Mouse (Mus musculus) cerebellum, adult 9-11 months (tissue): ENCODE data around the gene Wsb2.
"Not testable (repeated sequence)": the region's sequence is repeated elsewhere in the genome, so short reads cannot be mapped to it uniquely, and the experiment has no call there.

Experiments used
- DNase-seq: peaks from one replicate; pipeline ENCODE4 v3.0.0; 2022

The Wsb2 gene

GRCm38 (mm10) chr5:117357129-117357477, at the start of gene Wsb2:
Gene Wsb2, plus strand, starts transcription at chr5:117357304.
- peak; percentile 82 for DNase-seq

- peak; percentile 44 for DNase-seq
These were observed 49.4 kb upstream of the Wsb2 start for GRCm38 (mm10) chr5:117307699-117308098.

DNA sequence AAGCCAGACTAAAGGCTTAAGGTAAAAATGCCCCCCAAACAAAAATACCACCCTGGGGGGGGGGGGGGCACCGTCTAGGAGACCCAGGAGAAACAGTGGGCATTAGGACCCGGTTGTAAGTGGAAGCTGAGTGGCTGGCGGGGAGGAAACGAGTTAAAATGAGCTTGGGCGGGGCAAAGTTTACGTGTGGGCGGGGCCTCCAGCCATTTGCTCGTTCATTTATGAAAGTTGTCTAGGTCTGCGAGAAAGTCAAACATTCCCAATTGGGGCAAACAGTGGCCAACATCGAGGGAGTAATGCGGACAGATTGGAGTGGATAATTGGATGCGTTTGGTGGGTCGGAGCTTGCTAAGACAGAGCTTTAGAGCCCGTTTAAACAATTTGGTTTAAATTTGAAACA, 43.7 kb upstream of the Wsb2 start:
- no peak for DNase-seq

DNA sequence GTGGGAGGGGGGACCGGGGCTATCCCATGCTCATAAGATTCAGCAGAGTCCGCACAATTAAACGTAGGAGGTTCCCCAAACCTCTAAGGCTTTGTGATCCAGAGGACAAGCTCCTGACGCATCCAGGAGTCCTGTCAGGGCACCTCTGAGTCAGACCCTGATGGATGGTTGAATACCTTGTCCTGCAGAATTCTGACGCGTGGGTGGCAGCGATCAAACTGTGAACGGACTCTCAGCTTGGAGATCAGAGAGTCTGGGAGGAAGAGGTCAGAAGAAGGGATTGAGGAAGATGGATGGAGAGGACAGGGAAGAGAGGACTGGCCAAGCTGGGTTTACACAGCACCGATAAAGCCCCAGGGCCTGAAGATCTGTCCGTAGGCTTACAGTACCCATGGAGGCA, 43.2 kb upstream of the Wsb2 start:
- no peak for DNase-seq

DNA sequence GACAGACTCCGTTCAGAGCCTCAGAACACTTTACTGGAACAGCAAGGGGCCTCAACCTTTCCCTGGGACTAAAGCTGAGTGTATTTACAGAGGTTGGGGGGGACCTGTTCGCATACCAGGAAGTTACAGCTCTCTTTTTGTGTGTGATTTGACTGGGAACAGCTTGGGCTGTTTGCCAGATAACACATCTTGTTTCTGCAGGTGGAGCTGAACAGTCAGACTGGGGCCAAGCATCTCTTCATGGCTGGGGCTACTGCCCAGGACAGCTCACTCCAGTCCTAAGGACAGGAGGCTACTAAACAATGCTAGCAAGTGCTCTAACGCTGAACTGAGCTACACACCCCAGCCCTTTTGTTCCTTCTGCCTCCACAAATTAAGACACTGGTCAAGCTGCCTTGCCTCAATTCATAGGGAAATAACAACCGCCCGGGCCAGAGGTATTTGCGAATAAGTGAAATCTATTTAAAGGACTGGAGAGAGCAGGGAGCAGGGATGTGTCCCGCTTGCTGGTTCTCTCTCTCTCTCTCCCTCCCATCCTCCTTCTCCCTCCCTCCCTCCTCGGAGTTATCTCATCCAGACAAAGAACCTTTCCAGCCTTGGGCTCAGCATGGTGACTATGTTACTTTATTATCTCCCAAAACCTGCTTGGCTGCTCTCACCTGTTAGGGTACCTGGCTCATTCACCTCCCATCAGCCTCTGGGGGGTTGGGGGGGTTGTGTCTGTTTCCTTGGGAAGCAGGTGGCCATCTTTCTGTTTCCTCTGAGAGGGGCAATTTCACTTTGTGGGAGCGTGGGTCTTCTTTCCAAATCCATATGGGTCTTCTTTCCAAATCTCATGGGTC, 42.3 kb upstream of the Wsb2 start:
- DNase-seq, result no peak

- peak; percentile 50 for DNase-seq
These were observed 38.1 kb upstream of the Wsb2 start, which contains the start of gene Vsig10 for GRCm38 (mm10) chr5:117318741-117319629. Gene Vsig10, plus strand, starts transcription at chr5:117319083.

GRCm38 (mm10) chr5:117323751-117324150, 33.4 kb upstream of the Wsb2 start:
- no peak for DNase-seq

DNA sequence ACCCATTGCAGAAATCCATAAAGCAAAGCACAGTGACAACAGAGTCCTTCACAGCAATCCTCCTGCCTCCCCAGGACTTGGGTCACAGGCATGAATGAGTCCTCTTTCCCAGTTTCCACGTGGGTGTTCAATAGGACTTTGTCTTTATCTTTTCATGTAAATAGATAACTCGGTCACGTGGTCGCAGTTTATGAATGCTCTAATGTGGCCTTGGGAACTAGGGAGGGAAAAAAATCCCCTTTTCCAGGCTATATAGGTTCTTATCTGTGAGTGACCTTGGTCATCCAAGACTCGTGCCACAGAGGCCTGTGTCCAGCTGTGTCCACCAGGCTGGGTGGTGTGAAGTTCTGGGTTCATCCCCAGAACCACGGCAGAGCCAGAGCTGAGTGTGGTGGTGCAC, 30.7 kb upstream of the Wsb2 start:
- DNase-seq, result no peak

GRCm38 (mm10) chr5:117330457-117330856, 26.6 kb upstream of the Wsb2 start:
- no peak for DNase-seq

- no peak for DNase-seq
These were observed 19.1 kb upstream of the Wsb2 start for GRCm38 (mm10) chr5:117337999-117338398.

DNA sequence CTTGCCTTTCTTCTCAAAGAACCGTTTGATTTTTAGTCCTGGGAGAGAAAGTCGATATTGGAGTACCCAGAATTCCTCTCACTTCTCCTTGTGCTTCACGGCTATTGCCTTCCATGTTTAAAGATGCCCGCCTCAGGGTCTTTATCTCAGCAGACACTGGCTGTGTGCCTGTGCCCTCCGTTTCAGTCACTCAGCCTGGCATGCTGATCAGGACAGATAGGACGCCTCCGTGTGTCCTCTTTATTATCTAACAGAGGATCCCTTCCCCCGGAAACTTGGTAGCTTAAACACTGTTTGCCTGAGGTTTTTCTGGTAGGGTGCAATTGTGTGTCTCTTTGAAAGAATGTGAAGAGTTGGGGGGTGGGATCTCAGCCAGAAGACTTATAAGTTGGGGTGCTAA, 18.6 kb upstream of the Wsb2 start:
- DNase-seq, result no peak

DNA sequence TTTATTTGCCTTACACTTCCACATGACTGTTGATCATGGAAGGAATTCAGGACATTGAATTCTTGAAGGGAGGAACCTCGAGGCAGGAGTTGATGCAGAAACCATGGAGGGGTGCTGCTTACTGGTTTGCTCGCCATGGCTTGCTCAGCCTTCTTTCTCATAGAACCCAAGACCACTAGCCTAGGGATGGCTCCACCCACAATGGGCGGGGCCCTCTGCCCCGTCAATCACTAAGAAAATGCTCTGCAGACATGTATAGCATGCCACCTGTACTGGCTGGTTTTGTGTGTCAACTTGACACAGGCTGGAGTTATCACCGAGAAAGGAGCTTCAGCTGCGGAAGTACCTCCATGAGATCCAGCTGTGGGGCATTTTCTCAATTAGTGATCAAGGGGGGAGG, 17.0 kb upstream of the Wsb2 start:
- no peak for DNase-seq

GRCm38 (mm10) chr5:117341896-117342295, 15.2 kb upstream of the Wsb2 start:
- no peak for DNase-seq

- DNase-seq, result not testable (repeated sequence)
These were observed 12.6 kb upstream of the Wsb2 start for GRCm38 (mm10) chr5:117344496-117344895.

DNA sequence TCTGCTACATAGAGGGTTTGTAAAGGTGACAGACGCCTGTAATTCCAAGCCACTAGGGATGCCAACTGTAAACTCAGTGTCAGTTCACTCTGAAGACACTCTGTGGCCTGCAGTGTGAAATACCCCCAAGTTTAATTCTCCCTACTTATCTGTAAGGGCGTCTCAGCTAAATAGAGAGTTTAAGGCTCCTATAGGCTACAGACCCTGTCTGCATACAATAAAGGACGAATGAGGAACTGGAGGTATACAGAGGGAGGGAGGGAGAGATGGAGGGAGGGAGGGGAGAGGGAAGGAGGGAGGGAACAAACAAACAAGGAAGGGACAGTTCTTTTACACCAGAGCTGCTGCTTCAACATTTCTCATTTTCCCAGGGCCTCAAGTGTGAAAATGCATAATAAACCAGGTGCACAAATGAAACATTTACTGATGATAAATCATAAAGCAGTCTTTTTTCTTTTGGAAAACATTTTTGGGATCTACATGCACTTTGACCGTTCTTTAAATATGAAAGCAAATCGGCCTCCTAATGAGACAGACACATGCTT, 11.6 kb upstream of the Wsb2 start:
- no peak for DNase-seq

DNA sequence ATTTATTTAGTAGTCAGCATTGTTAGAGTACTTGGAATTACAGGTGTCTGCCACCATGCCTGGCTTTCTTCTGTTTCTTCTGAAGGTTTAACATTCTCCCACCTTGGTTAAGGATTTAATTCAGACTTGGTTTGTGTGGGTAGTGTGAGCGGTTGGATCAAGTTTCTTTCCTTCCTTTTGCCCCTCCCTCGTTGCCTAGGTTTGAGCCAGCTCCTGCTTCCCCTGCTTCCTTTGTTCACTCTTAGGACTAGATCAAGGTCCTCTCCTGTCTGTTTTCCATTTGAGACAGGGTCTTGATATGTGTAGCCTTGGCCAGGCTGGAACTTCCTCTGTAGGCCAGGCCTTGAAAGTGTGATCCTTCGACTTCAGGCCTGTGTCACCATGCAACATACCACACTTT, 10.8 kb upstream of the Wsb2 start:
- DNase-seq, result no peak

GRCm38 (mm10) chr5:117347011-117347410, 10.1 kb upstream of the Wsb2 start:
- no peak for DNase-seq

- DNase-seq, result no peak
These were observed 9.3 kb upstream of the Wsb2 start for GRCm38 (mm10) chr5:117347838-117348237.

- DNase-seq, result peak; percentile 54
These were observed 8.8 kb upstream of the Wsb2 start for GRCm38 (mm10) chr5:117348279-117348678.

DNA sequence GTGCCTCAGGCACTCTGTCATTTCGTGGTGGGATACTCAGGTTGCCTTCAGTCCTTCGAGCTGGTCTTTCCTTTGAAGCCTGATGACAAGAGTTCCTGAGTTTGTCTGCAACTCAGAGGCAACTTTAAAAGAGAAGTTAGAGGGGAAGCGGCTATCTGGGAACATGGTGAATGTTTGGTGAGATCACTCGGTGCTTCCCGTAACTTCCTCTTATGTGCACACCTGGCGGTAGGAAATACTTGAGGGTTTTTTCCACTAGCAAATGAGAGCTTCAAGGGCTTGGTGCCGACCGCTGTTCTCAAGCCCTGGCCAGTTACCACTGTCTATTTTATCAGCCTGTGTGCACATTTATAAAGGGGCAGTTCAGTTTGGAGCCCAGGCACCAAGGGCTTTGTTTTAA, 3.0 kb upstream of the Wsb2 start:
- DNase-seq, result no peak

GRCm38 (mm10) chr5:117355648-117356303, 1.3 kb upstream of the Wsb2 start:
- DNase-seq, result no peak

- DNase-seq, result peak; percentile 72
These were observed 557 bp upstream of the Wsb2 start for GRCm38 (mm10) chr5:117356365-117357128.
